Mouse (Mus musculus): ENCODE results near the gene Mt2. TPM values are rescaled to one million over a fixed set of nuclear protein-coding genes. Genes with fewer than 3 reads are reported as not detected.

Mt2 gene
- total and polyA plus RNA-seq, 3 experiments, result 4.3 to 212 (median 54.4) TPM

DNA sequence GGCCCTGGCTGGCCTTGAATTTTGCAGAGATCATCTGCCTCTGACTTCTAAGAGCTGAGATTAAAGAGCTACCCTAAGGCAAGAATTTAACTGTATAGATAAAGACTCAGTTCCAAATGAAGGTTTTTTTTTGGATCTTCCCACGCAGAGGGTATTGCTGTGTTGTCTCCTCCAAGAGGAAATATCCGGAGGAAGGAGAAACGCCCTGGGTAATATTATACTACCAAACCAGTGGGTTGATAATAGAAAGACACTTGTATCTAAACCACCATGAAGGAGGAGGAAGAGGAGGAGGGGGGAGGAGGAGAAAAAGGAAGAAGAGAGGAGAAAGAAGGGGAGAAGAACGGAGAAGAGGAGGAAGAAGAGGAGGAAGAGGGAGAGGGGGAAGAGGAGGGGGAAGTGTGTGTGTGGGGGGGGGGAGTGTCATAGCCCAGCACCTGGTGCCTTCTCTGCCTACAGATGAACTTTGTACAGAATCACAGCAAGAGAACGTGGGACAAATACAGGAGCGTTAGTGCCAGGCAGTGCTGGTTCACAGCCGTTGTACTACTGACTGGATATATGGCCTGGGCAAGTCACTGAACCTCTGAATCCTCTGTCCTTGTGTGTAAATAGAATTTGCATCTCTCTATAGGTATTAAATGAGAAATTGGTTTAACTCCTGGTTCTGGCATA, 5.4 kb downstream of the Mt2 start:
- Histone ChIP-seq H3K4me1 (ENCODE audit: control insufficient read depth in 1 of 2, insufficient read depth in 2 of 2) (peaks cover 2 to 12% of the 10 kb centered on the region in 2 experiments; a peak in 2 of 4 replicates), H3K4me2 (ENCODE audit: insufficient read depth, low read depth, poor library complexity, severe bottlenecking) (no peak overlapping the region), H3K79me2 (replicated peaks; ENCODE audit: control insufficient read depth, extremely low read depth, insufficient read depth, poor library complexity, severe bottlenecking) (peaks cover 4% of the 10 kb centered on the region; the same call in 1 of the 2 replicates), H3K27ac (ENCODE audit: insufficient read depth, low read depth) (no peak overlapping the region), H3K27me3 (replicated peaks) (peaks cover 76% of the 10 kb centered on the region), H3K4me3 (replicated peaks in 1 of 3; ENCODE audit: low read depth in 2 of 3, low read length in 2 of 3, poor library complexity in 1 of 3) (no peak overlapping the region), H3K9me3 (replicated peaks; ENCODE audit: low read length) (peaks cover 2% of the 10 kb centered on the region), H3K36me3 (replicated peaks in 1 of 2; ENCODE audit: control insufficient read depth in 1 of 2, insufficient read depth in 1 of 2, low read length in 1 of 2) (no peaks in the 10 kb centered on the region), H3K9ac (ENCODE audit: insufficient read depth, low read depth) (no peak overlapping the region)
- DNase-seq (ENCODE audit: extremely low read depth), result no peak
- no peak for TF ChIP-seq IRF4 (IDR thresholded peaks at IDR 0.05; ENCODE audit: low read depth, low read length)
- no peak for TF ChIP-seq CHD1 (IDR thresholded peaks at IDR 0.05; ENCODE audit: low read depth, low read length)
- TF ChIP-seq MYC (IDR thresholded peaks at IDR 0.05; ENCODE audit: low read depth, low read length), result no peak
- TF ChIP-seq ZC3H11A (IDR thresholded peaks at IDR 0.05; ENCODE audit: low read depth, low read length), result no peak
- TF ChIP-seq MAZ (IDR thresholded peaks at IDR 0.05; ENCODE audit: low read depth, low read length), result no peak
- TF ChIP-seq ELF1 (IDR thresholded peaks at IDR 0.05; ENCODE audit: low read depth, low read length), result no peak
- TF ChIP-seq CTCF (conservative IDR thresholded peaks at IDR 0.05 in 1 of 2, IDR thresholded peaks at IDR 0.05 in 1 of 2; ENCODE audit: low read depth in 2 of 2, low read length in 2 of 2), result no peak
- no peak for TF ChIP-seq MAX (IDR thresholded peaks at IDR 0.05; ENCODE audit: low read length)
- no peak for TF ChIP-seq GABPA (IDR thresholded peaks at IDR 0.05; ENCODE audit: insufficient replicate concordance, low read depth, low read length)
- no peak for TF ChIP-seq SIN3A (IDR thresholded peaks at IDR 0.05; ENCODE audit: low read length)
- TF ChIP-seq CHD2 (IDR thresholded peaks at IDR 0.05; ENCODE audit: low read length), result no peak
- no peak for TF ChIP-seq PAX5 (IDR thresholded peaks at IDR 0.05; ENCODE audit: low read length)
- in situ Hi-C loops (cut with MboI; ENCODE audit: low pct_ligation_motif_present, low pct_unique_long_range_greater_than_20kb, low sequenced_read_pairs), result loop anchor here (25.0 kb wide), 1 partner anchor 491 kb away; no protein-coding TSS in a partner anchor
- dilution Hi-C loops (cut with MboI; ENCODE audit: extremely low pct_ligation_motif_present, extremely low pct_unique_long_range_greater_than_20kb, low sequenced_read_pairs), result no loop called here

GRCm38 (mm10) chr8:94178857-94179712, 6.6 kb downstream of the Mt2 start, which contains the start of gene Mt1:
Gene Mt1 (plus strand): TSS chr8:94179082.
- Histone ChIP-seq H3K79me2 (replicated peaks; ENCODE audit: control insufficient read depth, extremely low read depth, insufficient read depth, poor library complexity, severe bottlenecking) (peaks cover 4% of the 10 kb centered on the region; the same call in 1 of the 2 replicates), H3K27ac (ENCODE audit: insufficient read depth, low read depth) (peak within 1 kb of the TSS; percentile 41), H3K9ac (ENCODE audit: insufficient read depth, low read depth) (peak within 1 kb of the TSS; percentile 71), H3K4me2 (ENCODE audit: insufficient read depth, low read depth, poor library complexity, severe bottlenecking) (peak within 1 kb of the TSS; percentile 32; the same call in 1 of the 2 replicates), H3K4me1 (ENCODE audit: control insufficient read depth in 1 of 2, insufficient read depth in 2 of 2) (peaks cover 2 to 18% of the 10 kb centered on the region in 2 experiments; a peak in 2 of 4 replicates), H3K36me3 (replicated peaks in 1 of 2; ENCODE audit: control insufficient read depth in 1 of 2, insufficient read depth in 1 of 2, low read length in 1 of 2) (no peaks in the 10 kb centered on the region), H3K4me3 (replicated peaks in 1 of 3; ENCODE audit: low read depth in 2 of 3, low read length in 2 of 3, poor library complexity in 1 of 3) (peak within 1 kb of the TSS; percentile 41 to 78 (median 53)), H3K9me3 (replicated peaks; ENCODE audit: low read length) (peaks cover 2% of the 10 kb centered on the region), H3K27me3 (replicated peaks) (peaks cover 65% of the 10 kb centered on the region)
- TF ChIP-seq RCOR1 (conservative IDR thresholded peaks at IDR 0.05; ENCODE audit: low read depth, low read length), result no peak
- no peak for TF ChIP-seq CHD1 (IDR thresholded peaks at IDR 0.05; ENCODE audit: low read depth, low read length)
- no peak for TF ChIP-seq ZKSCAN1 (IDR thresholded peaks at IDR 0.05; ENCODE audit: borderline replicate concordance, low read depth, low read length)
- TF ChIP-seq POLR2AphosphoS2 (IDR thresholded peaks at IDR 0.05; ENCODE audit: low read depth, low read length), result no peak; the same call in 1 of the 2 replicates
- peak; percentile 25; the same call in 1 of the 2 replicates for TF ChIP-seq ELF1 (IDR thresholded peaks at IDR 0.05; ENCODE audit: low read depth, low read length)
- TF ChIP-seq POLR2A (IDR thresholded peaks at IDR 0.05; ENCODE audit: low read depth, low read length), result peak; percentile 92
- peak; percentile 79 for TF ChIP-seq BHLHE40 (IDR thresholded peaks at IDR 0.05; ENCODE audit: low read depth, low read length)
- peak; percentile 49 for TF ChIP-seq USF1 (IDR thresholded peaks at IDR 0.05; ENCODE audit: low read depth, low read length)
- peak; percentile 88 for TF ChIP-seq NELFE (IDR thresholded peaks at IDR 0.05; ENCODE audit: low read depth, low read length)
- no peak for TF ChIP-seq MAZ (IDR thresholded peaks at IDR 0.05; ENCODE audit: low read depth, low read length)
- TF ChIP-seq ETS1 (conservative IDR thresholded peaks at IDR 0.05; ENCODE audit: low read depth, low read length), result no peak
- TF ChIP-seq MEF2A (IDR thresholded peaks at IDR 0.05; ENCODE audit: borderline replicate concordance, low read depth, low read length), result no peak
- peak; percentile 48; the same call in 1 of the 2 replicates for TF ChIP-seq NRF1 (IDR thresholded peaks at IDR 0.05; ENCODE audit: low read depth, low read length)
- TF ChIP-seq MYC (IDR thresholded peaks at IDR 0.05; ENCODE audit: low read depth, low read length), result peak; percentile 58; the same call in 1 of the 2 replicates
- peak; percentile 82; the same call in 1 of the 2 replicates for TF ChIP-seq ZMIZ1 (IDR thresholded peaks at IDR 0.05; ENCODE audit: low read depth, low read length)
- TF ChIP-seq JUND (conservative IDR thresholded peaks at IDR 0.05; ENCODE audit: low read depth, low read length), result no peak
- peak; percentile 57 for TF ChIP-seq TCF12 (IDR thresholded peaks at IDR 0.05; ENCODE audit: low read depth, low read length)
- TF ChIP-seq TBP (conservative IDR thresholded peaks at IDR 0.05; ENCODE audit: low read depth, low read length), result peak; percentile 92
- TF ChIP-seq IRF4 (IDR thresholded peaks at IDR 0.05; ENCODE audit: low read depth, low read length), result no peak
- no peak for TF ChIP-seq MAFK (IDR thresholded peaks at IDR 0.05; ENCODE audit: insufficient replicate concordance, low read length)
- TF ChIP-seq MAX (IDR thresholded peaks at IDR 0.05; ENCODE audit: low read length), result peak; percentile 77
- dilution Hi-C loops (cut with MboI; ENCODE audit: extremely low pct_ligation_motif_present, extremely low pct_unique_long_range_greater_than_20kb, low sequenced_read_pairs) (no loop called here), in situ Hi-C loops (cut with MboI; ENCODE audit: low pct_ligation_motif_present, low pct_unique_long_range_greater_than_20kb, low sequenced_read_pairs) (loop anchor here (25.0 kb wide), 1 partner anchor 492 kb away; no protein-coding TSS in a partner anchor)
- DNase-seq (ENCODE audit: extremely low read depth), result peak; percentile 87
